Mouse (Mus musculus): ENCODE measurements around the gene Stab2.

GRCm38 (mm10) chr10:86849508-86849907 is 158.3 kb downstream of the Stab2 start:
- no peak for TF ChIP-seq POLR2A (IDR thresholded peaks at IDR 0.05; ENCODE audit: extremely low read depth, insufficient read depth, low read length)
- TF ChIP-seq CTCF (IDR thresholded peaks at IDR 0.05; ENCODE audit: low read depth, low read length) = no peak

All from liver, adult 2 months (tissue).